Mouse (Mus musculus) embryonic facial prominence, embryonic 15.5 days (tissue): ENCODE measurements around the gene Methig1. TPM values are rescaled to one million over a fixed set of nuclear protein-coding genes. Genes with fewer than 3 reads are reported as not detected.
"Not testable (repeated sequence)": the region's sequence is repeated elsewhere in the genome, so short reads cannot be mapped to it uniquely, and the experiment has no call there.

Source experiments
- ATAC-seq: fragments of 200-750 bp; cut with Nextera tagmentation; 2 replicates; pipeline ENCODE4 v1.8.0; 2017; ENCODE audit warnings: low read depth, moderate TSS enrichment; ENCODE audit not compliant: insufficient number of reproducible peaks, low FRiP score, low TSS enrichment
- H3K27ac ChIP-seq: fragments of 300-500 bp; sonication (generic); replicated peaks from 2 replicates; pipeline ENCODE4 v1.5.1; 2015; ENCODE audit warnings: mild to moderate bottlenecking, inconsistent platforms
- H3K27me3 ChIP-seq: fragments of 300-500 bp; sonication (generic); 2 replicates; pipeline ENCODE4 v1.6.1; 2015; ENCODE audit warnings: inconsistent platforms
- H3K36me3 ChIP-seq: fragments of 300-500 bp; sonication (generic); 2 replicates; pipeline ENCODE4 v1.6.1; 2015; ENCODE audit warnings: mild to moderate bottlenecking, inconsistent platforms
- H3K4me1 ChIP-seq: fragments of 300-500 bp; sonication (generic); 2 replicates; pipeline ENCODE4 v1.6.1; 2015; ENCODE audit warnings: inconsistent platforms
- H3K4me2 ChIP-seq: fragments of 300-500 bp; sonication (generic); replicated peaks from 2 replicates; pipeline ENCODE4 v1.6.1; 2015; ENCODE audit warnings: mild to moderate bottlenecking, inconsistent platforms
- H3K4me3 ChIP-seq: fragments of 300-500 bp; sonication (generic); replicated peaks from 2 replicates; pipeline ENCODE4 v1.5.1; 2015; ENCODE audit warnings: mild to moderate bottlenecking, inconsistent platforms
- H3K9ac ChIP-seq: fragments of 300-500 bp; sonication (generic); 2 replicates; pipeline ENCODE4 v1.6.1; 2015; ENCODE audit warnings: inconsistent platforms
- H3K9me3 ChIP-seq: fragments of 300-500 bp; sonication (generic); replicated peaks from 2 replicates; pipeline ENCODE4 v1.6.1; 2016; ENCODE audit warnings: inconsistent platforms
- WGBS: fragments of 180-500 bp; shearing (Covaris S2); methylation state at CpG from one replicate; pipeline ENCODE4 v1.1.7; 2015; 5-methylcytosine and 5-hydroxymethylcytosine counted together
- polyA plus RNA-seq: library from polyadenylated mRNA; unstranded; fragments of >200 nt; fragmentation: Nextera tagmentation; extraction: Ambion mirVana; gene quantifications from 2 replicates; pipeline ENCODE4 v1.2.1, GENCODE M21; 2015

The Methig1 gene
- polyA plus RNA-seq, 1 experiment from 2014 or later: not detected

DNA sequence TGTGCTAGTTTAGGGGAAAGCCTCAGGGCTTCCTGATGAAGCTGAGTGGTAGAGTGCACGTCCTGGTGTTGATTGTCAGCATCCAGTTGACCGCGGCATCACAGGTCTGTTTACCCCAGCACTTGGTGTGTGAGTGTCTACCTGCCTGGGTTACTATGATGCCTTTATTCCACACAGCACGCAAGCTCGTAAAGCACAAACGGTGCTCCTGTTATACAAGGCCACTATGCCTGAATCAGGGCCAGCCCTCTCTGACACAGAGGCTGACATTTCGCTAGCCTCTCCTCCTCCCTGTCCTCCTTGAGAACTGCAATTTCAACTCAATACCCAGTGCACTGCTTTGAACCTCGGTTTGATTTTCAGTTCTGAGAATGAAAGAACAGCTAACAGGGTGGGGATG, 66.4 kb downstream of the Methig1 start:
- H3K4me3 ChIP-seq: no peak overlapping the region
- H3K4me1 ChIP-seq: peaks cover 49% of the 10 kb centered on the region
- 0 out of 2 replicates have a peak, but pooled peaks cover 3% of the 10 kb centered on the region for H3K27me3 ChIP-seq
- H3K27ac ChIP-seq: no peak overlapping the region
- no peak overlapping the region for H3K9ac ChIP-seq
- H3K9me3 ChIP-seq: no peaks in the 10 kb centered on the region
- ATAC-seq: no peak
- H3K36me3 ChIP-seq: no peaks in the 10 kb centered on the region
- H3K4me2 ChIP-seq: no peak overlapping the region
- WGBS: 67% methylated on average over 8 of the region's 8 CpGs

- Histone ChIP-seq H3K4me2 (no peak overlapping the region), H3K27ac (no peak overlapping the region), H3K4me1 (peaks cover 52% of the 10 kb centered on the region), H3K9ac (no peak overlapping the region), H3K27me3 (0 out of 2 replicates have a peak, but pooled peaks cover 4% of the 10 kb centered on the region), H3K9me3 (no peaks in the 10 kb centered on the region), H3K36me3 (no peaks in the 10 kb centered on the region), H3K4me3 (no peak overlapping the region)
- ATAC-seq: no peak
- WGBS: 63% methylated on average over 9 of the region's 9 CpGs
Observed at GRCm38 (mm10) chr15:100419901-100420745, 67.2 kb downstream of the Methig1 start.

- WGBS: 23% methylated on average over 8 of the region's 8 CpGs
- Histone ChIP-seq H3K36me3 (no peaks in the 10 kb centered on the region), H3K4me2 (peak overlapping the region; percentile 95), H3K27ac (0 out of 2 replicates have a peak overlapping the region, but pooled peaks have one; percentile 17), H3K4me3 (peak overlapping the region; percentile 89), H3K27me3 (peaks cover 7% of the 10 kb centered on the region; the same call in 1 of the 2 replicates), H3K9me3 (no peaks in the 10 kb centered on the region), H3K9ac (no peak overlapping the region), H3K4me1 (peaks cover 50% of the 10 kb centered on the region)
- no peak for ATAC-seq
Observed at GRCm38 (mm10) chr15:100421059-100421757, 68.3 kb downstream of the Methig1 start.

GRCm38 (mm10) chr15:100421758-100422197, 68.8 kb downstream of the Methig1 start, which contains the start of gene Gm5475:
TSS of gene Gm5475 (plus strand) at chr15:100422147.
- ATAC-seq: not testable (repeated sequence)

GRCm38 (mm10) chr15:100422476-100422875, 69.5 kb downstream of the Methig1 start:
- peak overlapping the region; percentile 95 for H3K4me2 ChIP-seq
- no peaks in the 10 kb centered on the region for H3K36me3 ChIP-seq
- H3K9ac ChIP-seq: peak overlapping the region; percentile 77
- peaks cover 7% of the 10 kb centered on the region; the same call in 1 of the 2 replicates for H3K27me3 ChIP-seq
- WGBS: 0% methylated on average over 42 of the region's 44 CpGs
- H3K9me3 ChIP-seq: no peaks in the 10 kb centered on the region
- 0 out of 2 replicates have a peak overlapping the region, but pooled peaks have one; percentile 1 for H3K27ac ChIP-seq
- peaks cover 40% of the 10 kb centered on the region for H3K4me1 ChIP-seq
- H3K4me3 ChIP-seq: peak overlapping the region; percentile 89
- ATAC-seq: peak; percentile 26; the same call in 1 of the 2 replicates

More at GRCm38 (mm10) chr15:100421758-100422197, 68.8 kb downstream of the Methig1 start, which contains the start of gene Gm5475:
- not testable (repeated sequence) for H3K9me3 ChIP-seq, H3K27me3 ChIP-seq, H3K36me3 ChIP-seq
- Histone ChIP-seq H3K27ac (0 out of 2 replicates have a peak within 1 kb of the TSS, but pooled peaks have one; percentile 17), H3K4me2 (peak within 1 kb of the TSS; percentile 95), H3K9ac (peak within 1 kb of the TSS; percentile 77), H3K4me1 (peaks cover 44% of the 10 kb centered on the region), H3K4me3 (peak within 1 kb of the TSS; percentile 89)
- 17% methylated on average over 3 of the region's 3 CpGs for WGBS

DNA sequence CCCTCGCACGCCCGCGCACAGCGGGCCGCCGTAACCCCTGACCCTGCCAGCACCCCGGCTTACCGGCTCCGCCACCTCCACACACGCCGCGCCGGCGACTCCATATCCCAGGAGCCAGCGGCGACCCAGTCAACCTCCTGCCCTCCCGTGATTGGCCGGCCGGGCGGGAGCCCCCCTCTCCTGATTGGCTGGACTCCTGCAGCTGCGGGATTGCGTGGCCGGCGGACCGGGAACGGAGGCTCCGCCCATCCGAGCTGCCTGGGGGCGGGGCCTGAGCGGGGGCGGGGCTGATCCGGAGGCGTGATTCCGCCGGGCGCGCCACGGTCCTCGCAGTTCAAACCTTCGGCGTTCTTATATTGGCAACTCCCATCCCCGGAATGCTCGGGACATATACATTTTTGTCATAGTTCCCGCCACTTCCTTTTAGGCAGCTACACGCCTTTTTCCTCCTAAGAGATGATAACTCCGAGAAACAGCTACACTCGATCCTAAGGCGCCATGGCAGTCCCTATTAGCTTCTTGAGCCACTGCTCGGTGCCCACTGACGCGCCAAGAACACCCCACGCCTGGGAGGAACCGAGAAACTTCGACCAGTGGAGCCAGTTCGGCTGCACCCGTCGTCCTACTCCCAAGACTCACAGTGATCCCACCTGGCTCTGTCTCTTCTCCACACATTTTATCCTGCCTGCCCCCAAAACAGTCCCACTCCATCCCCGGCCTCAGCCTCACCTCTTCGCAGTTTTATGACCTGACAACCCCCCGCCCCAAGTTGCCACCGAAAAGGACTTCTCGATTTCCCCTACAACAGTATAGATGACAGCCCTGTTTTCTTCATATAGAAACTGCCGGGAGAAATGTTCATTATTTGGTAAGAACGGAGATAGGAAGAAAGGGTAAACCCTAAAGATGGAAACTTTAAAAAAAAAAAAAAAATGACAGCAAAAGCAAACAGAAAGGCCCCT, 70.2 kb downstream of the Methig1 start:
- peak overlapping the region; percentile 60 for H3K27ac ChIP-seq
- H3K9ac ChIP-seq: peak overlapping the region; percentile 77
- H3K36me3 ChIP-seq: no peaks in the 10 kb centered on the region
- under 1% methylated on average over 65 of the region's 65 CpGs for WGBS
- H3K4me1 ChIP-seq: peaks cover 35% of the 10 kb centered on the region
- peaks cover 7% of the 10 kb centered on the region; the same call in 1 of the 2 replicates for H3K27me3 ChIP-seq
- ATAC-seq: peak; percentile 96
- no peaks in the 10 kb centered on the region for H3K9me3 ChIP-seq
- peak overlapping the region; percentile 89 for H3K4me3 ChIP-seq
- H3K4me2 ChIP-seq: peak overlapping the region; percentile 95

- H3K9ac ChIP-seq: peak overlapping the region; percentile 0; the same call in 1 of the 2 replicates
- 3% methylated on average over 14 of the region's 14 CpGs for WGBS
Observed at GRCm38 (mm10) chr15:100423916-100424315, 71.0 kb downstream of the Methig1 start.

GRCm38 (mm10) chr15:100424396-100425122, 71.6 kb downstream of the Methig1 start, which contains the start of gene Slc11a2:
TSS of gene Slc11a2 (minus strand) at chr15:100425072.
- peak within 1 kb of the TSS; percentile 89 for H3K4me3 ChIP-seq
- H3K4me2 ChIP-seq: peak within 1 kb of the TSS; percentile 95
- peaks cover 29% of the 10 kb centered on the region for H3K4me1 ChIP-seq
- peak within 1 kb of the TSS; percentile 0; the same call in 1 of the 2 replicates for H3K9ac ChIP-seq
- H3K27ac ChIP-seq: no peak within 1 kb of the TSS
- no peak for ATAC-seq
- WGBS: 12% methylated on average over 17 of the region's 17 CpGs
- H3K27me3 ChIP-seq: peaks cover 7% of the 10 kb centered on the region; the same call in 1 of the 2 replicates
- no peaks in the 10 kb centered on the region for H3K9me3 ChIP-seq
- H3K36me3 ChIP-seq: no peaks in the 10 kb centered on the region

More at GRCm38 (mm10) chr15:100423916-100424315, 71.0 kb downstream of the Methig1 start:
- Histone ChIP-seq H3K4me3 (peak overlapping the region; percentile 89), H3K9me3 (no peaks in the 10 kb centered on the region), H3K4me1 (peaks cover 35% of the 10 kb centered on the region), H3K4me2 (peak overlapping the region; percentile 95), H3K27me3 (peaks cover 7% of the 10 kb centered on the region; the same call in 1 of the 2 replicates), H3K27ac (no peak overlapping the region), H3K36me3 (no peaks in the 10 kb centered on the region)
- no peak for ATAC-seq

DNA sequence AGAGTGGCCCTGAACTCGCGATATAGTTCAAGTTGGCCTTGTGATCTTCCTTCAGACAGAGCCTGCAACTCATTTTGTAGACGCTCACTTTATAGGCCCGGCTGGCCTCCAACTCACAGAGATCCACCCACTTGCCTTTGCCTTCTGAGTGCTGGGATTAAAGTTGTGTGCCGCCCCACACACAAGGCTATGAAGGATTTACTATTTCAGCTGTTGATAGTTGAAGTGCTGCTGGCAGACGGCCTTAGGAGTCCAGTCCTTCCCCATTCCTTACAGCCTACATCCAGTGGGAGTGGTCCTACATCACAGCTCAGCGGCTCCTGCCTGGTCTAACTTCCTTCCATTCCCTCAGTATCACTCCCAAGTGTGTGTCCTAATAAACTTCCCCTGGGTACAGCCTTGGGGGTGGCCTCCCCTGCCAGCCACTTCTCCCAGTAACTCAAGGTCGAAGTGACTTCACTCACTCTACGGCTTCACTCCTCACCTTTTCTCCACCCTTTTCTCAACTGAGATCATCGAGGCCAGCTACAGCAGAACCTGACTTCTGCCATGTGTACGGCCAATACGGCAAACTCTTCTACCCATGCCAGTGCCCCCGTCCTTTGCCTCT, 75.5 kb downstream of the Methig1 start:
- Histone ChIP-seq H3K27me3 (peaks cover 7% of the 10 kb centered on the region; the same call in 1 of the 2 replicates), H3K27ac (no peak overlapping the region), H3K4me1 (peaks cover 13% of the 10 kb centered on the region), H3K9ac (no peak overlapping the region), H3K9me3 (no peaks in the 10 kb centered on the region), H3K36me3 (no peaks in the 10 kb centered on the region), H3K4me3 (no peak overlapping the region), H3K4me2 (no peak overlapping the region)
- no peak for ATAC-seq
- 77% methylated on average over 13 of the region's 13 CpGs for WGBS
